17 mouse cellular contexts compared by ENCODE assay signal in genomic region chr4:70394736-70395135, GRCm38 (mm10).
"Had no signal": no experiment of that assay in that cellular context is flagged by ENCODE, and none has a peak within 500 bp of the region (broad histone marks: within the 10 kb centered on the region; RNA-seq: fewer than 3 reads in every experiment).

No protein-coding gene starts in this region.

- H3K4me1 ChIP-seq: liver, embryonic 13.5 days; liver, embryonic 15.5 days; midbrain, embryonic 13.5 days; midbrain, embryonic 15.5 days; neural tube, embryonic 12.5 days; stomach, embryonic 15.5 days had no signal

- DNase-seq: liver, embryonic 13.5 days; liver, postnatal 0 days; lung, embryonic 14.5 days; lung, postnatal 10 days; right cerebral cortex, postnatal 14 days; thymus, adult 2 months; thymus, postnatal 25 days; thymus, postnatal 4 days had no signal

- ATAC-seq: liver, postnatal 0 days; midbrain, embryonic 13.5 days; midbrain, embryonic 15.5 days had no signal

- H3K36me3 ChIP-seq: midbrain, embryonic 15.5 days; stomach, embryonic 15.5 days had no signal

- H3K4me3 ChIP-seq: liver, embryonic 13.5 days; liver, embryonic 15.5 days; megakaryocyte, embryonic 14.5 days; midbrain, embryonic 13.5 days; midbrain, embryonic 15.5 days; neural tube, embryonic 12.5 days; stomach, embryonic 15.5 days had no signal

- H3K27me3 ChIP-seq: liver, embryonic 13.5 days; liver, embryonic 15.5 days; megakaryocyte, embryonic 14.5 days; midbrain, embryonic 13.5 days; midbrain, embryonic 15.5 days; neural tube, embryonic 12.5 days; stomach, embryonic 15.5 days had no signal

- H3K4me2 ChIP-seq: liver, embryonic 13.5 days; liver, embryonic 15.5 days; lung, embryonic 14.5 days; midbrain, embryonic 11.5 days; midbrain, embryonic 13.5 days; midbrain, embryonic 15.5 days; neural tube, embryonic 12.5 days; stomach, embryonic 15.5 days had no signal

- H3K9me3 ChIP-seq: liver, embryonic 13.5 days; liver, embryonic 15.5 days; megakaryocyte, embryonic 14.5 days; midbrain, embryonic 13.5 days; midbrain, embryonic 15.5 days; neural tube, embryonic 12.5 days; stomach, embryonic 15.5 days had no signal

- H3K9ac ChIP-seq: liver, embryonic 13.5 days; liver, embryonic 15.5 days; liver, postnatal 0 days; lung, embryonic 14.5 days; midbrain, embryonic 13.5 days; midbrain, embryonic 15.5 days; neural tube, embryonic 12.5 days; stomach, embryonic 15.5 days had no signal

- H3K27ac ChIP-seq: liver, embryonic 13.5 days; liver, embryonic 15.5 days; macrophage; midbrain, embryonic 13.5 days; midbrain, embryonic 15.5 days; neural tube, embryonic 12.5 days; stomach, embryonic 15.5 days; stomach, postnatal 0 days had no signal
